Mouse (Mus musculus) kidney, postnatal 4 days (tissue): Measurements from ENCODE around the gene Sh3bgrl3.

Experiments used
- DNase-seq, 2 experiments: peaks; one replicate each; pipeline ENCODE4 v3.0.0; 2021; ENCODE audit warnings: mixed read lengths in 2 of 2

Gene Sh3bgrl3

DNA sequence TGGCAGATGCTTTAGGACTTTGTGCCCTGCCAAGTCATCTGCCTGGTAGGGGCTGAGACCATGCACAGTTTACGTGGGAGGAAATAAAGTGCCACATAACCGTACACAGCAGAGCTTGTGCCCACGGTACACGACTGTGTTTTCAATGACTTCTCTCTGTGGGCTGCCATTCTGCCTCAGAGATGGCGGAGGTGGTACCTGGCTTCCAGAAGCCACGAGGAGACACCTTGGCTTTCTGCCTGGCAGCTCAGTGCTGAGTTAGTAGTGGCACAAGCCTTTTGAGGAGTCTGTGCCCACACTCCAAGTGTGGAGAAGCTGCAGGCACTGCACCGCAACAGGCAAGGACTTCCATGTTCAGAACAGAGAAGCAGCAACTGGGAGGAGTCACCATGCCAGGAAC, 20.9 kb downstream of the Sh3bgrl3 start:
- DNase-seq = no peak

DNA sequence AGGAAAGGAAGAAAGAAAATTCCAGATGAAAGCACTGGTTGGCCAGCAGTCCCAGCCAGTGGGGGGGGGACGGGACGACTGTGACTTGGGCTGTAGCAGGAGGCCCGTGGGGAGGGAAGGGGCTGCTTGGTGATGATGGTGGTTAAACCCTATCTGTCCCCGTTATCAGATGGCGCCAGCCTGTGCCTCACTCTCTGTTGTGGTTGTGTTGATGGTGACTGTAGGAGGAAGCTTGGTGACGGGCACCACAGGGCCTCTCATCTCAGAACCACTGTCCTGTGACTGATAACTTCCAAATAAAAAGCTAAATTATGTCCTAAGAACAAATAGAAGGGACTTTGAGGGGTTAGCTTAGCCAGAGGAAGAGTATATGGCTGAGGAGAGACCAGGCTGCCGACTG, 22.5 kb downstream of the Sh3bgrl3 start:
- DNase-seq = no peak

DNA sequence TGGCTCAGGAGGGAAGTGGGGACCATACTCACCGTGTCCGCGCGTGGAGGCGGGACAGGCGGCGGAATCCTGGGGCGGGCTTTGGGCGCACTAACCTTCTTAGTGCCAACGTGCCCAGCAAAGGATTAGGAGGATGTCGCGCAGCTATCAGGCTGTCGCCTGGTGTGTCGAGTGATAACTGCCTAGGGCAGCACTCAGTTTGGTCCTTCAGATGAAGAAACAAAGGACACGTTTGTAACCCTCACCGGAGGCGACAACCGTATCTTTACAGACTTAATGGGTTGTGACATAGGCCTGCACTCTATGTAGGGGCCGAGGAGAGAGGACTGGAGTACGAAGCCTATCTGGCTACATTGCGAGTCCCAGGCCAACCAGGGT, 25.9 kb downstream of the Sh3bgrl3 start:
- DNase-seq = no peak

DNA sequence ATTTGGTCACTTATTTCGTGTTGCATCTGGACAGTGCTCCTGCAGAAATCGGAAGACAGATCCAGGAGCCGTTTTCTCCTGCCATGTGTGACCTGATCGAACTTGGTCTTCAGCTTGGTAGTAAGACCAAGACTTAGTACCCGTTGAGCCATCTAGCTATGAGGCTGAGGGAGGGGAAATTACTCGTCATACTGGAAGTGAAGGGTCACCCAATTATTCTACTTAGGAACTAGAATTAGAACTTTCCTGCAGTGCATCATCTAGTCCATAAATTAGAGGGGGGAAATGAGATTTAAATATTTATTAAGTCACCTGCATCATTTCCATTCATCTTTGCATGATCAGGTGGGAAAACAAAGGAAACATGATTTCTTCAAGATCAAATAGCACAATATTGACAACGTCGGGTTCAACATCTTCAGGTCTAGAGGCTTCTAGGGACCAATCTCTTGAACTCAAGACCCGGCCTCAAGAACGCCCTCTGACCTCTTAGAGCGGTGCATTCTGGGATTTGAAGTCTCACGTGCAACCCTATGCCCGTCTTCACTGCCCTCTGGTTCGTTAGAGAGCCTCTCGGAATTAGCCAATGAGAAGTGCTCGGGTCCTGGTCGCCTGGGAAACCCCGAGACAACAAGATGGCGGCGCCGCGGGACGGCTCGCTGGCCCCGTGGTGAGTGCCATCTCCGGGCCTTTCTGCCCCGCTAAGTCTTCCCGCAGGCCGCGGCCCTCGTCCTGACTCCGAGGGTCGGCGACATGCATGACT, 26.4 kb downstream of the Sh3bgrl3 start, which contains the start of gene Ubxn11:
Ubxn11 (plus strand) TSS at position 592 of the 763 bp plus-strand sequence.
- DNase-seq = peak; percentile 86 to 90

DNA sequence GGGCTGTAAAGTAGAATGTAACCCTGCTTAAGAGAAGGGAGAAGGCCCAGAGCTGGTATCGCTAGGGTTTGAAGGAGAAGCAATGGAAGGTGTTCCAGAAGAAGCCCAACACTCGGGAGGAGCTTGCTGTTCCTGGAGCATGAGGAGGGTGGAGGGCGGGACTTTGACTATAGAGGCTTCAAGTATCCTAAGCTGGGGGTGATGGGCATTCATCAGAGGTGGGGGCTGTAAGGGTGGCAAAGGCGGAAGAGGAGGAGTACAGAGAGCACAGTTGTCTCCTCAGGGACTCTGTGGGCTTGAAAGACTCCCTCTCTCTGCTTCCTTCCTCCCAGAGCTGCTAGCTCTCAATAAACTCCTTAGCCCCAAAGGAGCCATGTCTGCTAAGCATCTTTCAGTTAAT, 28.3 kb downstream of the Sh3bgrl3 start:
- no peak for DNase-seq

DNA sequence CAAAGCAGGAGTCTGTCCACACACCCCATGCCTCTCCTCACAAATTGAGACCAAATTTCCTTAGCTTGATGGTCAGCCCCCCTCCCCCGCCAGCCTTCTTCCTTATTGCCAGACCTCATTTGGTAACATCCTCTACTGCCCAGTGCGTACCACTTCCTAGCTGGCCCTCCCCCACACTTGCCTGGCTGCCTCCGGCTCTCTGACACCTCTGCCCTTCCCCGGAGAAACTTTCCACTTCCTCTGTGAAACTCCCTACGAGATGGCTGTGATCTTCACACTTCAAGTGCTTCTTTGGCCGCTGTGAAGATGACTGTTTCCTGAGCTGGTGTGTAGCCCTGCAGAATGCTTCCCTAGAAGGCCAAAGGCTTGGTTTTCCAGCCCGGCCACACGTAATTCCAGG, 30.0 kb downstream of the Sh3bgrl3 start:
- DNase-seq = peak; percentile 46 to 64

DNA sequence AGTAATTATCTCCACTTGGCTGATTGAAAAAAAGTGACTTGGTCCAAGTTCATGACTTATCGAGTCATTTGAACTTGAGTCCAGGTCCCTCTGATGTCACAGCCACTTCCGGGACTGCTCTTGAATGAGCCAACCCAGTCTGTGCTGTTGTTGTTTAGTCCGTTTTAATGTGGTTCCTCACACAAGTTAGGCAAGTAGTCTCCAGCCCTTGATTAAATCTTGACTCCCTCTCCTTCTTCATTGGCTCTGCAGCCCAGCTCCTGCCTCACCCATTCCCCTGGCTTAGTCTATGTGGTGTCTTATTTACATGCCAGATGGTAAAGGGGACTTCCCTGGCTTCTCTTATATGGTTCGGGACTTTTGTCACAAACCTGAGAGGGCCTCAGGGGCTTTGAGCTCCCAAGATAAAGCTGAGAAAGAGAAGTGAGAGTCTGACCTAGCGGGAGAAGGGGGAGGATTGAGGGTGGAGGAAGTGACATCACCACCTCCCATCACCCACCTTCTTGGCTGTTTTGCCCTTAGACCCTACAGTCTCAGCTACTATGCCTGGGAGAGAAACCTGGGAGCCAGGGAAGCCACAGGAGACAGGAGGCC, 31.5 kb downstream of the Sh3bgrl3 start:
- DNase-seq = no peak

DNA sequence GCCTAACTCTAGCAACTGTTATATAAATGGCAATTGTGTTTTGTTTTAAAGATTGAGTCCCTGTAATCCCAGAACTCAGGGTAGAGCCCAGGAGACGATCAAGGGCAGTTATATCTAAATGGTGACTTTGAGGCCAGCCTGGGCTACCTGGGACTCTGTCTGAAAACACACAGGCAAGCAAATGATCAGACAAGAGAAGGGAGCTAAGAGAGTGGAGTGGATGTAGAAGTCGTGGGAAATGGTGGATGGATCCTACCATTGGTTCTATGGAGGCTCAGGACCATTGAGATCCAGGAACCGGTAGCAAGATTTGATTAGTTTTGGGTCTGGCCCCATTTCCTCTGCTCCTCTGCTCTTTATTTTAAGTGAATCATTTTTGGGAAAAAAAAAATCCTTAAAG, 32.5 kb downstream of the Sh3bgrl3 start:
- DNase-seq = no peak

DNA sequence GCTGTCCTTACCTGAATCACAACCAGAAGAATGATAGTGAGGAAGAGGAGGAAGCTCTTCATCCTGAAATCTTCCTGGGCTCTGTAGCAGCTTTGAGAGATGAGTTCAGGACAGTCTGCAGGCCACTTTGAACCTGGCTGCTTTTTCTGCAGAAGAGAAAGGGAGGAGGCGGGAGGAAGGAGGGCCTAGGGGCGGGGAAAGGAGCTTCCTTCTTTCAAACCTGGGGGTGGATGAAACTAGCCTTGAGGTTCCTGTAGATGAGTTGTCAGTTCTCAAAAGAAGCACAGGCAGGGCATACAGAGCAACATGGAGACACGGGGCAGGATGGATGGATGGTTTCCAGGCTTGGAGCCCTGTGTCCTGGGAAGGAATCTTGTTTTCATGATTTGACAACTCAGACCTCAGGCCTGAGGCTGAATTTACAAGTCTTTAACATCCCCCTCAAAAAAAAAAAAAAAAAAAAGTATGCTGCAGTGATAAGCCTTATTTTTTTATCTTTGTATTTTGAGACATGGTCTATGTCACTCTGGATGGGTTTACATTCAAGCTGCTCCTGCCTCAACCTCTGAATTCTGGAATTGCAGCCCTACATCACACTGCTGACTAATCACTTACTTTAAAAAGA, 33.6 kb downstream of the Sh3bgrl3 start, which contains the start of gene Cd52:
Cd52 (minus strand) TSS at position 160 of the 625 bp plus-strand sequence.
- no peak for DNase-seq

DNA sequence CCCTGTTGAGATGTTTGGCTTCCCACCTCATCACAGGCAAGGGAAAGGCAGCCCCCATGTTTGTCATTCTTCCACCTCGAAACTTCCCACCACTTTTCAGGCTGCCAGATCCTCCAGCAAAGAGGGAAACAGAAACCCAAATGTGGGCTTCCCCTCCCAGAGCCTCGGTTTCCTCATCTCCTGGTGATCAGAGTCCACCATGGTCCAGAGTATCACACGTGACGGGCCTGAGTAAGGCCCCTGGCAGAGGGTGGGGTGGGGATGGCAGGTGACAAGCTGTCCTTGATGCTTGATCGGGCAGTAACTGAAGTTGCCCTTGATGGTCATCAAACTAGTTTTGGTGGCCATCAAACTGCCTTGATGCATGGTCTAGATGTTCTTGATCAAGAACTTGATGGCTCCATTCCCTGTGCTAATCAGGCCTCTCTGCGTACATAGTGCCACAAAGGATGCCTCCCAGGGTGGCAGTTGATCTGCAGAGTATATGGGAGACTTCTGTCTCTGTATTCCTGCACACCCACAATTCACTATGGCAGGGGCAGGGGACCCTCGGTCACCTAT, 34.5 kb downstream of the Sh3bgrl3 start:
- DNase-seq = no peak

DNA sequence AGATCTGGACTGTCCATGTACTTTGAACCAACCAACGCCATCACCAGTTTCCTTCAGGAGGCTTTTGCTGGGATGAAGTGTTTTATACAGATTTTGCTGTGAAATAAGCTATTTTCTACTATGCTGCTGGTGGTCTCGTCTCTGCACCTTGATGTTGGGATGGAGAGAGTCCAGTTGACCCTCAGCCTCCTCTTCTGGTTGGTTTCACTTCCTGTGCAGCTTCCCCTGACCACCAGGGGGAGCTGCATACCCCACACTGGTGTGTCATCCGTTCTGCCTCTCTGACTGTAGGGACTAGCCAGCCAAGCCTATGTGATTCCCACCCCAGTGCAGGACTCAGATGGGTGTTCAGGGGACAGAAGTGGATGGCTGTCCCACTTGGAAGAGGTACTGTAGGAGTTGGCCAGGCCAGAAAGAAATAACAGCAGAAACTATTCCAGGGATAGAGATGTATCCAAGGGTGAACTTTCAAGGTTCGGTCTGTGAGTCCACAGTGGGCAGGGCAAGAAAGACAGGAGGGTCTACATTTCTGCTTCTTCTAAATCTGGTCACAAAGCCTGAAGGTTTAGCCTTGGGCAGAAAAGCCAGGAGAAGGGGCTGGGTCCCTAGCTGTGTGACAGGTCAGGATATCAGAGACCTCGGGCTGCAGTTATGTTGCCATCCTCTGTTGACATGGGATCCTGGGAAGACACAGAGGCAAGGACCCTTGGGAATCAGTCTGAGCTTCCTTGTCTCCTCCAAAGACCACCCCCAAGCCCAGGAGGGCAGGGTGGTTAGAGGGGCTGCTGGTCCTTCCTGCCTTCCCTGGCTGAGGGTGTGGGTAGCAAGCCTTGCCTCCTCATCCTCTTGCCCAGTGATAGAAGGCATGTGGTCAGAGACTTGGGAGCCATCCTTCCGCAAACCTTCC, 36.0 kb downstream of the Sh3bgrl3 start:
- DNase-seq = peak; percentile 67 to 75

DNA sequence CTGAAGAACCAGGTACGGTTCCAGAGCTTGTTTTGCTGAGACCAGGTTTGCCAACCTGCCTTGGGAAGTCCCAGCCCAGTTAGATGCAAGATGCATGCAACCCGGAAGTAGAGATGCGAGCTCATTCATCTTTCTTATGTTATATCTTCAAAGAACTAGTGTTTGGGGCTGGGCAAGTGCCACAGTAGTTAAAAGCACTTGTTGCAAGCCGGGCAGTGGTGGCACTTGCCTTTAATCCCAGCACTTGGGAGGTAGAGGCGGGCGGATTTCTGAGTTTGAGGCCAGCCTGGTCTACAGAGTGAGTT, 37.4 kb downstream of the Sh3bgrl3 start:
- DNase-seq = no peak

DNA sequence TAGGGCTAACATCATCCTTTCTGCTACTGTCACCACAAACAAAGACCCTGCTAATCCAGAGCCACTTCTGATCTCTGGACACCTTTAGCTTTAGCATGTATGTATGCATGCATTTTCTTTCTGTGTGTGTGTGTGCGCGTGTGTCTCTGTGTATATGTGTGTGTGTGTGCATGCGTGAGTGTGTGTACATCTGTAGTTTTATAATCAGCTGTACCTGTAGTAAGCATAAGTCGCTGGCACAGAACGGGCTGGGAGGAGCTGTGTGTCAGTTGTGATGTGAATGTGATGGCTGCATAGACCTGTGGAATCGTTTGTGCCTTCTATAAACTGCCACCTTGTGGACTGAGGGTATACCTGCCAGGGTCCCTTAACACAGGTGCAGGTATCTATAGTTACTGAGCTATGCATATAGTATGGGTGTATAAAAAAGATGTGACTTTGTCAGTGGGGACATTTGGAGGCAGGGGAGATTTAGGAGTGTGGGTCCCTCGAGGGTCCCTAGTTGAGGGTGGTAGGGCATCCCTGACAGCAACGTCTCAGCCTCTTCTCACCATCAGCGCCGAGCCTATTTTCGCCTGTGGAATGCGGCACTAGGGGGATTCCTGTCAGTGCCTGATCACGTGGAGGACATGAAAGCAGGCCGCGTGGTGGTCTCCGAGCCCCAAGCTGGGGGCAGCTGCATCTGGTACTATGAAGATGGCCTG, 37.9 kb downstream of the Sh3bgrl3 start:
- no peak for DNase-seq

DNA sequence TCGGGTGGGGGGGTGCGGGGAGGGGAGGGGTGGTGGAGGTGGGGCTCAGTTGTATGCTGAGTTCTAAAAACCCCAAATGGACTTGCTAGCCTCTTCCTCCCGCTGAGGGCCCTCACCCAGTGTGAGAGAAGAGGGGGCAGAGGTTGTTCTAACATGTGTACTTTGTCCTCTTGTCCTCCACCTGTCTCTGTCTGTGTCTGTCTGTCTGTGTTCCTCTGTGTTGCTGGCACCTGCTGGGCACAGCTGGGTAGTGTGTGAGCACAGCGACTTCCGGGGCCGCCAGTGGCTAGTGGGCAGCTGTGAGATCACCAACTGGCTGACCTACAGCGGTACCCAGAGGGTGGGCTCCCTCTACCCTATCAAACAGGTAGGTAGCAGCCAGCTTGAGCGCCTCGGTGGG, 39.6 kb downstream of the Sh3bgrl3 start:
- no peak for DNase-seq

DNA sequence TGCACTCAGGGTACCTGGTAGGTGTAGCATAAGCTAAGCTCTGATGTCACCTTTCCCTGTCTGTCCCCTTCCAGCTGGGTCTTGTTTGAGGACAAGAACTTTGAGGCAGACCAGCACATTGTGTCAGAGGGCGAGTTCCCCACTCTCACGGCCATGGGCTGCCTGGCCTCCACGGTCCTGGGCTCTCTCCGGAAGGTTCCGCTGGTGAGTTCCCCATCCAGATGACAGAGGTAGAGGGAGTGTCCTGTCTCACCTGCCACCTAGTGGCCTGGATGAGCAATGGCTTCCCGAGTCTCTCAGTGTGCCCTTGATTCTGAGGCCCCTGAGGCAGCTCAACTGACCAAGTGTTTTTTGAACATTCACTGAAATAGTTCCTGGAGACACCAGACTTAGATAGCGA, 41.2 kb downstream of the Sh3bgrl3 start:
- peak; percentile 44 to 67 for DNase-seq

DNA sequence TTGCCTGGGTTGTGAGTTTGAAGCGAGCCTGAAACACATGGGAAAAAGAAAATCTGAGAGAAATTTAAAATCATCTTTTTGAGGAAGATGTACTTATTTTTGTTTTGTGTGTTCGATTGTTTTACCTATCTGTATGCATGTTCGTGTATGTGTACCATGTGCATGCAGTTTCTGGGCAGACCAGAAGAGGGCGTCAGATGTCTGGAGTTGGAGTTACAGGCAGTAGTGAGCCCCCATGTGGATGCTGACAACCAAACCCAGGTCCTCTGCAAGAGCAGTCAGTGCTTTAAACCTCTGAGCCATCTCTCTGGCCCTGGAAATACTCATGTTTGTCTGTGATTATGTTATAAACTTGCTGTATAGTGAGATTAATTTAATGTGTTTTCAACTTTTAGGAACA, 43.6 kb downstream of the Sh3bgrl3 start:
- DNase-seq = no peak

DNA sequence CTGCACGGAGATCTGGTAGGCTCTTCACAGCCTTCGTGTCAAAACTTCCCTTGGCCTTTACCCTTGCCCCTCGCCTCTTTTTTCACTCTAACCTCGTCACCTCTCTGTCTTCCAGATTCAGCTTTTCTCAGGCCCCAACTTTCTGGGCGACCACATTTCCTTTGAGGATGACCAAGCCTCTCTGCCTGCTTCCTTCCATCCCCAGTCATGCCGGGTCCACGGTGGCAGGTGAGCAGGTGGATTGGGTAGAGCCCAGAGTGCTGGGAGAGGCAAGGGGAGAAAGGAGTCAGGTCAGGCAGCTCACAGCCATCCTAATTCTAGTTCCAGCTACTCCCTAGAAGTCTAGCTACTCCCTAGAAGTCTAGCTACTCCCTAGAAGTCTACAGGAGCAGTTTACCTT, 46.1 kb downstream of the Sh3bgrl3 start:
- no peak for DNase-seq

DNA sequence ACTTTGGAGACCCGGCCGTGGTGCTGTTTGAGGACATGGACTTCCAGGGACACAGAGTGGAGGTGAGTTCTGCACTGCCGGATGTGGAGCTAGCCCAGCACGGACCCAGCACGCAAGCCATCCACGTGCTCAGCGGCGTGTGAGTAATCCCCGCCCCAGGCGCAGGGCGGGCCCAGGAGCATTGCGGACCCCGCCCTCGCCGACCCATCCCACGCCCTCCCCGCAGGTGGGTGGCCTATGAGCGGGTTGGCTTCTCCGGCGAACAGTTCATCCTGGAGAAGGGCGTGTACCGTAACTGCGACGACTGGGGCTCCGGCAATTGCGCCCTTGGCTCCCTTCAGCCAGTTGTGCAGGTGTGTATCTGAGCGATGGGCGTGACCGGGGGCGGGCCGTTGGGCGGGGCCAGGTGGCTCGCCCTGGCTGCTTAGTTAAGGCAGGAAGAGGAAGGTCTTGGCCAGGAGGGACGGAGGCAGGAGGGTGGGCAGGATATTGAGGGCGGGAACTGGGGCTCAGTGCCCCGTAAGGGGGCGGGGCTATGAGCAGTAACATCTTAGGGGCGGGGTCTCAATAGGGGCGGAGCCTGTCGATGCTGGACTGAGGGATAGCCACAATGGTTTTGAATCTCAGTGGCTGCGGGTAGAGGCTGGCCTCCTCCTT, 46.7 kb downstream of the Sh3bgrl3 start:
- peak; percentile 86 to 92 for DNase-seq

DNA sequence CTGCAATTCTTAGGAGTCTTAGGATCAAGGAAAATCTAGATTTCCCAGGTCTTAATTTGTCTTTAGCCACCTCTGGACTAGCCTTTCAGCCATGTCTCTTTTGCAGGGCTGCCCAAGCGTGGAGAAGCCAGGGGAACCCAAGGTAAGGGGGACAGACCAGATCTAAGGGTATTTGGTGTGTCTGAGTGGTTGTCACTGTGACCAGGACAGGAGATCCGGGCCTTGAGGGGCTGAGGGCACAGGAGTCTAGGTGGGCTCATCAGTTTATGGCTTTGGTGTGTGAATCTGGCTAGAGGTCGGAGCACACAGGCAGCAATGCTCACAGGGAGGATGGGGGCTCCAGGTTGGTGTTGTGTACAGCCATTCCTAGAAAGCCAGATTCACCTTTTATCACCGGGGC, 47.9 kb downstream of the Sh3bgrl3 start:
- no peak for DNase-seq

DNA sequence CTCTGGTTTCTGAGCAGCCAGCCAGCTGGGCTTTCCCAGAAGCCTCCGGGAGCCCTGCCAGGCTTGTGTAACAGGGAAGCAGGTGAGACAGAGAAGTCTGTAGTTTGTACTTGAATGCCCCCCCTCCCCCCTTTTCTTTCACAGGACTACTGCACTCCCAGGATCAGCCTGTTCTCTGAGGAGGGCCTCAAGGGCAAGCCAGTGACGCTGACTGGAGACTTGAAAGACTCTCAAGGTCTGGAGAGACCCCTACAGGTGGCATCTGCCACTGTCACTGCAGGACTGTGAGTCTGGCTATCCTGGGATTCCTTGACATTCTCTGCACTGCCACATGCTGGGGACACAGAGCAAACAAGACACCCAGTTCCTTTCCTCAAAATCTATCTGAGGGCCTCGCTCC, 49.9 kb downstream of the Sh3bgrl3 start:
- DNase-seq = peak; percentile 79 to 88
